Mouse (Mus musculus): ENCODE measurements around the gene Stat5b. TPM values are rescaled to one million over a fixed set of nuclear protein-coding genes. Genes with fewer than 3 reads are reported as not detected.
A peak's percentile ranks its signal among the peaks of the same experiment; 100 is the strongest.

Gene Stat5b
- polyA plus RNA-seq, 1 experiment = 13.7 TPM

DNA sequence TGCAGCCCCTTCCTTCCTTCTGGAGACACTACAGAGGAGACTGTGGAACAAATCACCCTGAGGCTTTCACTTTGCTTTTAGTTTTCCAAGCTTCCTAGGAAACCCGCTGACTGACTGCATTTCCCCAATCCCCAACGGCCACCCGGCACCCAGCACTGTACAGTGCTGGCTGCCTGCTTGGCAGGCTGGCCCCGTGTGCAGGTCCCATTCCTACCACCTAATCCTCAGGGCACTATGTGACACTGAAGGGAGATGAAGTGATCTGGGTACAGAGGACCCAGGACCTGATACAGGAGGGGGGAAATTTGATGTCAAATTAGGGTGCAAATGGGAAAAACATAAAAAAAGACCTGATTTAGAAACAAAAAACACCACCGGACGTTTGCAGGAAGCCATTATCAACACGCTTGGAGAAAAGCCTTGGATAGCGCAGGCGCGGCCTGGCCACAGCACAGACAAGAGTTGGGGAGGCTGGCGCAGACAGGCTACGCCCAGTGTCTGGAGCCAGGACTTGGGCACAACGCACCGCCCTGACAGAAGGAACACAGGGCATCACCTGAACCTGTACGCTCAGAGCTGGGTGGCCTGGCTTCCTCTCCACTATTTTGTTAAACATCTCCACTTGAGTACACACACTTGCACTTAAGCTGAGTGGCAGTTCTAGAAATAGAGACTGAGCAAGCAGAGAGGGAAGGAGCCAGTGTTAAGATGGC, 68.6 kb downstream of the Stat5b start:
- Histone ChIP-seq H3K27ac (ENCODE audit: insufficient read depth, low read length) (no peak overlapping the region), H3K4me1 (ENCODE audit: control insufficient read depth, insufficient read depth, low read length) (no peaks in the 10 kb centered on the region), H3K4me3 (ENCODE audit: insufficient read depth, low read length) (no peak overlapping the region)
- no peak for TF ChIP-seq CTCF (IDR thresholded peaks at IDR 0.05; ENCODE audit: borderline replicate concordance, insufficient read depth, low read length)
- no peak for TF ChIP-seq POLR2A (IDR thresholded peaks at IDR 0.05; ENCODE audit: low read depth, low read length)

DNA sequence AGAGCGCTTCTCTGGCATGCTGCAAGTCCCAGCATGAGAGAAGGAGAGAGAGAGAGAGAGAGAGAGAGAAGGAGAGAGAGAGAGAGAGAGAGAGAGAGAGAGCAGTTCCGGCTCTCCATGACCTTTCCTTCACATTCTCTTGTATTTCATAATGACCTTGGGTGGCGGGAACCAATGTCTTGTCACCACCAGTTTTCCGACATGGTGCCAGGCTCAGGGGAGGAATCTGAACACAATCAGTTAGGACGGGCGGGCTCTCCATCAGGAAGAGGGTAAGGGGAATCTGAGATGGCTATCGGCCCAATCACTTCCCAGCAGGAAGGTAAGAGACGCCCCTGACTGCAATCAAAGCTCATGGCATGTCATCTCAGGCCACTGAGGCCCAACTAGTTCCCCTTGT, 70.3 kb downstream of the Stat5b start:
- TF ChIP-seq POLR2A (IDR thresholded peaks at IDR 0.05; ENCODE audit: low read depth, low read length) = no peak
- no peak for TF ChIP-seq CTCF (IDR thresholded peaks at IDR 0.05; ENCODE audit: borderline replicate concordance, insufficient read depth, low read length)
- Histone ChIP-seq H3K4me1 (ENCODE audit: control insufficient read depth, insufficient read depth, low read length) (no peaks in the 10 kb centered on the region), H3K4me3 (ENCODE audit: insufficient read depth, low read length) (no peak overlapping the region), H3K27ac (ENCODE audit: insufficient read depth, low read length) (no peak overlapping the region)

DNA sequence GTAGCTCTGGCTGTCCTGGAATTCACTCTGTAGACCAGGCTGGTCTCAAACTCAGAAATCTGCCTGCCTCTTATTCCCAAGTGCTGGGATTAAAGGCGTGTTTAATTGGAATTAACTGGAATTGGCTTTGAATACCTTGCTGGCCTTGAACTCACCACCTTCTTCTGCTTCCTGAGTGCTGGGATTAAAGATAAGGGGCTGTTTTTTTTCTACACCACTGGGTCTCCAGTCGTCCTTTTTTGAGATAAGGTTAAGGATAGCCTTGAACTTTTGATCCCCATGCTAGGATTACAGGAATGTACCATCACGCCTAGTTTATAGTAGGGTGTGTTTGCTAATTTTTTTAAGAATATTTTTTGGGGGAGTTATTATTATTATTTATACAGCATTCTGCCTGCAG, 72.5 kb downstream of the Stat5b start:
- Histone ChIP-seq H3K4me1 (ENCODE audit: control insufficient read depth, insufficient read depth, low read length) (no peaks in the 10 kb centered on the region), H3K4me3 (ENCODE audit: insufficient read depth, low read length) (no peak overlapping the region), H3K27ac (ENCODE audit: insufficient read depth, low read length) (no peak overlapping the region)
- TF ChIP-seq CTCF (IDR thresholded peaks at IDR 0.05; ENCODE audit: borderline replicate concordance, insufficient read depth, low read length) = no peak
- TF ChIP-seq POLR2A (IDR thresholded peaks at IDR 0.05; ENCODE audit: low read depth, low read length) = no peak

DNA sequence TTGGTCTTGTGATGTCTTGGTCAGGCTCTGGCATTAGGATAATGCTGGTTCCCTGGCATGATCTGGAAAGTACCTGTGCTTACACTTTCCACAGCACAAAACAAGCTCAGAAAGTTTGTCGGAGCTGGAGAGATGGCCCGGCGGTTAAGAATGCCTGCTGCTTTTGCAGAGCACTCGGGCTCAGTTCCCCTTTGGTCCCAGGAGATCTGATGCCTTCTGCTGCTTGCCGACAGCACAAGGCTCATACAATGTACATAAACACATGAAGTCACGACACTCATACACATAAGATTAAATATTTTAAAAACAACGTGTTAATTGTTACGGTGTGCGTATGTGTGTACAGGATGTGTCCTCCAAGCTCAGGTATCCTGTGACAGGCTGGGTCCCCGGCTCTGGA, 74.6 kb downstream of the Stat5b start:
- no peaks in the 10 kb centered on the region for H3K4me1 ChIP-seq (ENCODE audit: control insufficient read depth, insufficient read depth, low read length)
- H3K27ac ChIP-seq (ENCODE audit: insufficient read depth, low read length) = no peak overlapping the region
- TF ChIP-seq CTCF (IDR thresholded peaks at IDR 0.05; ENCODE audit: borderline replicate concordance, insufficient read depth, low read length) (no peak), POLR2A (IDR thresholded peaks at IDR 0.05; ENCODE audit: low read depth, low read length) (no peak)
- no peak overlapping the region for H3K4me3 ChIP-seq (ENCODE audit: insufficient read depth, low read length)

DNA sequence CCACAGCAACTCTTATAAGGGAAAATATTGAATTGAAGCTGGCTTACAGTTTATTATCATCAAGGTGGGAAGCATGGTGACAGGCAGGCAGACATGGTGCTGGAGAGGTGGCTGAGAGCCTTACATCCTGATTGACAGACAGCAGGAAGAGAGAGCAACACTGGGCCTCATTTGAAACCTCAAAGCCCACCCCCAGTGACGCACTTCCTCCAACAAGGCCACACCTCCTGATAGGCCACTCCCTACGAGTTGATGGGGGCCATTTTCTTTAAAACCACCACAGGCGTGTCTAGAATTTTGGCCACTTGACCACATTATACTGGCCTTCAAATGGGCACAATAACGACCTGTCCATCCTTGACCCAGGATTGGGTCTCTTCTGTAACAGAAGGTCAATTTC, 76.3 kb downstream of the Stat5b start:
- Histone ChIP-seq H3K27ac (ENCODE audit: insufficient read depth, low read length) (no peak overlapping the region), H3K4me1 (ENCODE audit: control insufficient read depth, insufficient read depth, low read length) (no peaks in the 10 kb centered on the region), H3K4me3 (ENCODE audit: insufficient read depth, low read length) (no peak overlapping the region)
- no peak for TF ChIP-seq CTCF (IDR thresholded peaks at IDR 0.05; ENCODE audit: borderline replicate concordance, insufficient read depth, low read length)
- no peak for TF ChIP-seq POLR2A (IDR thresholded peaks at IDR 0.05; ENCODE audit: low read depth, low read length)

DNA sequence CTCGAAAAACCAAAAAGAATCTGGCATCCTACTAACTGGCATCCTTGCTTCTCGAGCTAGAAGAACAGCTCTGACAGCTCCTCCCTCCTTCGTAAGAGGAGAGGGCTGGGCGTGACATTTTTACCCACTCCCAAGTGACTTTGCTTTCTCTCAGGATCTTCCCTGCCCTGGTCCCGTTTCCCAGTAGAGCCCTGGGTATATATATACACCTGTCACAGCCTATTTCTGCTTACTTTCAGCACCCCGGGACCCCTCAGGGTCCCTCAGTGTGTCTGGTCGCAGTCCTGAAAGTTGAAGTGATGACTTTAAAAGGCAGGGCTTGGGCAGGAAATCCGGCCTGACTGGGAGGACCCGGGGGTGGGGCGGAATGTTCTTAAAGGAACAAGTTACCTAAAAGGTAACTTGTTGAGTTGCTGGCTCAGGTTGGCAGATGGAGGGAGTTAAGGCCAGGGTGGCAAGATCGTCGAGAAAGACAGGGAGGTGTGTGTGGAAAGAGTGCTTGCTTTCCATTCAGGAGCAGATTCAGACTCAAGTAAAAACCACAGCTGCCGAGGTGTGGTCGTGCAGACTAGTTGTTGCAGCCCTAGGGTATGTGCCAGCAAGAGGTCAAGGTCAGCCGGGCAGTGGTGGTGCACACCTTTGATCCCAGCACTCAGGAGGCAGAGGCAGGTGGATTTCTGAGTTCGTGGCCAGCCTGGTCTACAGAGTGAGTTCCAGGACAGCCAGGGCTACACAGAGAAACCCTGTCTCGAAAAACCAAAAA, 79.7 kb downstream of the Stat5b start, which contains the start of gene Ghdc:
Ghdc (minus strand) TSS at position 312 of the 763 bp plus-strand sequence.
- Histone ChIP-seq H3K27ac (ENCODE audit: insufficient read depth, low read length) (peak within 1 kb of the TSS; percentile 41; the same call in 1 of the 2 replicates), H3K4me1 (ENCODE audit: control insufficient read depth, insufficient read depth, low read length) (no peaks in the 10 kb centered on the region), H3K4me3 (ENCODE audit: insufficient read depth, low read length) (peak within 1 kb of the TSS; percentile 78)
- TF ChIP-seq POLR2A (IDR thresholded peaks at IDR 0.05; ENCODE audit: low read depth, low read length) (peak; percentile 58; the same call in 1 of the 2 replicates), CTCF (IDR thresholded peaks at IDR 0.05; ENCODE audit: borderline replicate concordance, insufficient read depth, low read length) (no peak)

DNA sequence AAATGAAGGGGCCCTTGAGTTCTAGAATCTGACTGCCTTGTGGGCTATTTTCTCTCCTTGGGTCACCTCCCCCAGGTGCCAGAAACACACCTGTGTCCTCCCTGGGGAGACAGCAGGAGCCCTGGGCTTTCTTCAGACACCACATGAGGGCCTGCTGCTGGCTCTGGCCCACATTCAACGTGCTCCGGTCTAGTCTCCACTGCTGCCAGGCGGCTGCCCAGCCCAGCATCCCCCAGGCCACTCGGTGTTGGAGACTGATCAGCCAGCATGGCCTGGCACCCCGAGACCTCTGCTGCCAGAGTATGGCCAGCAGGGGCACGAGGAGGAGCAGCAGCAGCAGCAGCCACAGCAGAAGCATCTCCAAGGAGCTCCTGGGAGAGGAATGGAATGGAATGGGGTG, 80.5 kb downstream of the Stat5b start:
- no peak overlapping the region for H3K27ac ChIP-seq (ENCODE audit: insufficient read depth, low read length)
- no peak for TF ChIP-seq CTCF (IDR thresholded peaks at IDR 0.05; ENCODE audit: borderline replicate concordance, insufficient read depth, low read length)
- no peak for TF ChIP-seq POLR2A (IDR thresholded peaks at IDR 0.05; ENCODE audit: low read depth, low read length)
- H3K4me1 ChIP-seq (ENCODE audit: control insufficient read depth, insufficient read depth, low read length) = no peaks in the 10 kb centered on the region
- H3K4me3 ChIP-seq (ENCODE audit: insufficient read depth, low read length) = peak overlapping the region; percentile 78

DNA sequence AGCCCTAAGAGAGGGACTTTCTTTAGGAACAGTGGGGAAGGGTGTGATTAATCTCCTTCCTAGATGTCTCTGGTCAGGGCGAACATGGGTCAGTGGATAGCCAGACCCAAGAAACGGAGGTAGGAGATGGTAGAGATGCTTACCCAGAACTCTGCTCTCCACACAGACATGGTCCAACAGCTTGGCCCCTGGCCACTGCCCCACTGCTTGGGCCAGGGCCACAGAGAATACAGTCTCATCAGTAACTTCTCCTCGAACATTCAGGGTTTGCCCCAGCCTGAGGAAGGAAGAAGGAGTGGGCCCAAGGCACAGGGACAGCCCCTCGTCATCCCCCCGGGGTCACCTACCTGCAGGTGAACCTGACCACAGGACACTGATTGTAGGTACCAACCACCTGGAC, 82.7 kb downstream of the Stat5b start:
- no peak for TF ChIP-seq CTCF (IDR thresholded peaks at IDR 0.05; ENCODE audit: borderline replicate concordance, insufficient read depth, low read length)
- TF ChIP-seq POLR2A (IDR thresholded peaks at IDR 0.05; ENCODE audit: low read depth, low read length) = no peak
- Histone ChIP-seq H3K4me1 (ENCODE audit: control insufficient read depth, insufficient read depth, low read length) (no peaks in the 10 kb centered on the region), H3K4me3 (ENCODE audit: insufficient read depth, low read length) (no peak overlapping the region), H3K27ac (ENCODE audit: insufficient read depth, low read length) (no peak overlapping the region)

DNA sequence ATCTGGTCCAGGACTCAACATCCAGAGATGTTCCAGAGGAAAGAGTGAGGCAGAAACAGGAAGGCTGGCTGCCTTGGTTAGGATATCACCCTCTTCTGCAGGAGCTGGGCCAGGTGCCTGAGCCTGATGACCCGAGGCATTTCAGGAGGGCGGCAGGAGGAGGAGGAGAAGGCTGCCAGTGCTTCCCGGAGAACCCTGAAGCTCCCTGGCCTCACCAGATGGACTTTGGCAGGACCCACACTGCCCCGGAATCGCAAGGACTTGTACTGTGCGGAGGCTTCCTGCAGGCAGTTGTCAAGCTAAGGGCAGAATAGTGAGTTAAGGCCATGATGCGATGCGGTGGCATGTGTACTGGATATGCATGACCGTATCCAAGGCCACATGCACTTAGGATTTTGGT, 83.8 kb downstream of the Stat5b start:
- no peak for TF ChIP-seq POLR2A (IDR thresholded peaks at IDR 0.05; ENCODE audit: low read depth, low read length)
- no peak for TF ChIP-seq CTCF (IDR thresholded peaks at IDR 0.05; ENCODE audit: borderline replicate concordance, insufficient read depth, low read length)
- no peak overlapping the region for H3K4me3 ChIP-seq (ENCODE audit: insufficient read depth, low read length)
- no peaks in the 10 kb centered on the region for H3K4me1 ChIP-seq (ENCODE audit: control insufficient read depth, insufficient read depth, low read length)
- no peak overlapping the region for H3K27ac ChIP-seq (ENCODE audit: insufficient read depth, low read length)

DNA sequence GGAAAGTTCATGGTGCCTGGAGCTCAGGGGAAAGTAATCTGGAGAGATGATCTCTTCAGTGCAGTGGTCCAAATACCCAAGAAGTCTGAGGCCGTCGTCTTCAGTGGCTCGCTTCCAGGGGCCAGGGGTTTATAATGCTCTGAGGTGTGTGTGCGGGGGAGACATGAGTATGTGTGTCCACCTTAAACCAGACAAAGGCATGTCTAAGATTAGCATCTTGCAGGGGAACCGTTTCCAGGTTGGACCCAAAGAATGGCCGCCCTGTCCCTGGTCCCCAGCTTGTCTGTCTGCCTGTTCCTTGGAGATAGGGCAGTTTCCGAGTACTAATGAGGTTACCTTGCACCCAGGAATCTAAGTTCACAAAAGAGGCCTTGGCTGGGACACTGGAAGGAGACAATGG, 87.7 kb downstream of the Stat5b start, which contains the start of gene Hcrt:
Hcrt (minus strand) TSS at position 101 of the 400 bp plus-strand sequence.
- H3K4me3 ChIP-seq (ENCODE audit: insufficient read depth, low read length) = peak within 1 kb of the TSS; percentile 19; the same call in 1 of the 2 replicates
- TF ChIP-seq CTCF (IDR thresholded peaks at IDR 0.05; ENCODE audit: borderline replicate concordance, insufficient read depth, low read length) (no peak), POLR2A (IDR thresholded peaks at IDR 0.05; ENCODE audit: low read depth, low read length) (no peak)
- no peak within 1 kb of the TSS for H3K27ac ChIP-seq (ENCODE audit: insufficient read depth, low read length)
- H3K4me1 ChIP-seq (ENCODE audit: control insufficient read depth, insufficient read depth, low read length) = no peaks in the 10 kb centered on the region
